Mouse (Mus musculus): ENCODE data around the gene Gucy2c.
"Not testable (repeated sequence)": the region's sequence is repeated elsewhere in the genome, so short reads cannot be mapped to it uniquely, and the experiment has no call there.

DNA sequence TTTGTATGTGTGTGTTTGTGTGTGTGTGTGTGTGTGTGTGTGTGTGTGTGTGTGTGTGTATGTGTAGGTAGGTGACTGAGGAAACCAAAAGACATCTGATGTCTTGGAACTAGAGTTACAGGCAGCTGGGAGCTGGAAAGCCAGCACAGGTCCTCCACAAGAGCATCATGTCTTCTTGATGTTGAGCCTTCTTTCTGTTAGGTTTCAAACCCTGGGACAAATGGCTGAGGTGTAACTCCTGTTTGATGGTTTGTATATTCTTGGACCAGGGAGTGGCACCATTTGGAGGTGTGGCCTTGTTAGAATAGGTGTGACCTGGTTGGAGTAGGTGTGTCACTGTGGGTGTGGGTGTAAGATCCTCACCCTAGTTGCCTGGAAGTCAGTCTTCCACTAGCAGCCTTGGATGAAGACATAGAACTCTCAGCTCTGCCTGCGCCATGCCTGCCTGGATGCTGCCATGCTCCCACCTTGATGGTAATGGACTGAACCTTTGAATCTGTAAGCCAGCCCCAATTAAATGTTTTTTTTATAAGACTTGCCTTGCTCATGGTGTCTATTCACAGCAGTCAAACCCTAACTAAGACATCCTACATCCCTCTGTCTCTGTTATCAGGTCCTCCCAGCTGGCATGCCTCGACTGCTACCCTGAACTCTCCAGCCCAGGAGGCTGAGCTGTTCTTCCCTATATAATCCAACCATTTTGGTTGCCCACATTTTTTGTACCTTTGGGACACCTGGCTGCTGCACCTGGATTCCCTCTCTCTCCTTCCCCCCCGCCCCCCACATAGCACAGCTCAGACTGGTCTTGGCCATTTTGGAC, 16.5 kb upstream of the Gucy2c start:
- not testable (repeated sequence) for TF ChIP-seq TAL1, GATA1 (IDR thresholded peaks at IDR 0.05; ENCODE audit: low read length)
